Mouse (Mus musculus): ENCODE measurements at regions not wholly inside any gene's neighbourhood (a gene's known extent, or its start where the extent isn't known, plus 50 kb on each side); places are given as distances from the start of the nearest gene placed in this dataset.

GRCm38 (mm10) chr12:106504285-106504684 is 494.3 kb downstream of the Vrk1 start:
- 58% methylated on average over 8 of the region's 8 CpGs for WGBS
- ATAC-seq = peak; percentile 48; the same call in 1 of the 2 replicates
- H3K27ac ChIP-seq (ENCODE audit: low read depth, low read length) = no peak overlapping the region

GRCm38 (mm10) chr12:106514057-106514456 is 504.0 kb downstream of the Vrk1 start:
- H3K27me3 ChIP-seq (ENCODE audit: insufficient read depth, low read length) = no peaks in the 10 kb centered on the region
- ATAC-seq = no peak
- no peak for DNase-seq
- no peak overlapping the region for H3K4me3 ChIP-seq (ENCODE audit: low read depth, low read length)
- no peak overlapping the region for H3K27ac ChIP-seq (ENCODE audit: low read depth, low read length)
- H3K9ac ChIP-seq = no peak overlapping the region
- H3K4me2 ChIP-seq (ENCODE audit: low read depth) = no peak overlapping the region
- no peaks in the 10 kb centered on the region for H3K9me3 ChIP-seq (ENCODE audit: low read length)
- H3K36me3 ChIP-seq (ENCODE audit: insufficient read depth) = no peaks in the 10 kb centered on the region
- no peaks in the 10 kb centered on the region for H3K4me1 ChIP-seq (ENCODE audit: insufficient read depth)
- no peak for TF ChIP-seq CTCF (IDR thresholded peaks at IDR 0.05; ENCODE audit: low read depth)
- WGBS = 81% methylated on average over 11 of the region's 11 CpGs

More at GRCm38 (mm10) chr12:106504285-106504684, 494.3 kb downstream of the Vrk1 start:
- Histone ChIP-seq H3K9ac (no peak overlapping the region), H3K9me3 (ENCODE audit: low read length) (no peaks in the 10 kb centered on the region), H3K27me3 (ENCODE audit: insufficient read depth, low read length) (no peaks in the 10 kb centered on the region), H3K4me3 (ENCODE audit: low read depth, low read length) (no peak overlapping the region), H3K36me3 (ENCODE audit: insufficient read depth) (no peaks in the 10 kb centered on the region), H3K4me2 (ENCODE audit: low read depth) (no peak overlapping the region), H3K4me1 (ENCODE audit: insufficient read depth) (no peaks in the 10 kb centered on the region)
- DNase-seq = peak; percentile 39
- TF ChIP-seq CTCF (IDR thresholded peaks at IDR 0.05; ENCODE audit: low read depth) = no peak

GRCm38 (mm10) chr12:106515257-106515788 is 505.3 kb downstream of the Vrk1 start:
- peak; percentile 34; the same call in 1 of the 2 replicates for ATAC-seq
- peak; percentile 52 for DNase-seq
- H3K27ac ChIP-seq (ENCODE audit: low read depth, low read length) = no peak overlapping the region
- H3K9me3 ChIP-seq (ENCODE audit: low read length) = no peaks in the 10 kb centered on the region
- TF ChIP-seq CTCF (IDR thresholded peaks at IDR 0.05; ENCODE audit: low read depth) = no peak
- H3K27me3 ChIP-seq (ENCODE audit: insufficient read depth, low read length) = no peaks in the 10 kb centered on the region
- no peak overlapping the region for H3K4me2 ChIP-seq (ENCODE audit: low read depth)
- no peak overlapping the region for H3K9ac ChIP-seq
- no peaks in the 10 kb centered on the region for H3K4me1 ChIP-seq (ENCODE audit: insufficient read depth)
- H3K4me3 ChIP-seq (ENCODE audit: low read depth, low read length) = no peak overlapping the region
- no peaks in the 10 kb centered on the region for H3K36me3 ChIP-seq (ENCODE audit: insufficient read depth)
- WGBS = 31% methylated on average over 17 of the region's 17 CpGs

GRCm38 (mm10) chr12:106519141-106519540 is 509.1 kb downstream of the Vrk1 start:
- no peaks in the 10 kb centered on the region for H3K4me1 ChIP-seq (ENCODE audit: insufficient read depth)
- WGBS = 87% methylated on average over 5 of the region's 5 CpGs

GRCm38 (mm10) chr12:106524411-106524810 is 514.4 kb downstream of the Vrk1 start:
- 72% methylated on average over 4 of the region's 4 CpGs for WGBS
- Histone ChIP-seq H3K9me3 (ENCODE audit: low read length) (no peaks in the 10 kb centered on the region), H3K4me3 (ENCODE audit: low read depth, low read length) (no peak overlapping the region), H3K4me2 (ENCODE audit: low read depth) (no peak overlapping the region), H3K4me1 (ENCODE audit: insufficient read depth) (no peaks in the 10 kb centered on the region), H3K9ac (no peak overlapping the region), H3K27me3 (ENCODE audit: insufficient read depth, low read length) (no peaks in the 10 kb centered on the region), H3K36me3 (ENCODE audit: insufficient read depth) (no peaks in the 10 kb centered on the region), H3K27ac (ENCODE audit: low read depth, low read length) (no peak overlapping the region)
- TF ChIP-seq CTCF (IDR thresholded peaks at IDR 0.05; ENCODE audit: low read depth) = no peak
- ATAC-seq = no peak
- DNase-seq = no peak

More at GRCm38 (mm10) chr12:106519141-106519540, 509.1 kb downstream of the Vrk1 start:
- DNase-seq (no peak), ATAC-seq (no peak)
- Histone ChIP-seq H3K27ac (ENCODE audit: low read depth, low read length) (no peak overlapping the region), H3K4me3 (ENCODE audit: low read depth, low read length) (no peak overlapping the region), H3K27me3 (ENCODE audit: insufficient read depth, low read length) (no peaks in the 10 kb centered on the region), H3K9me3 (ENCODE audit: low read length) (no peaks in the 10 kb centered on the region), H3K4me2 (ENCODE audit: low read depth) (no peak overlapping the region), H3K9ac (no peak overlapping the region), H3K36me3 (ENCODE audit: insufficient read depth) (no peaks in the 10 kb centered on the region)
- TF ChIP-seq CTCF (IDR thresholded peaks at IDR 0.05; ENCODE audit: low read depth) = no peak

GRCm38 (mm10) chr12:106527116-106527515 is 517.1 kb downstream of the Vrk1 start:
- no peaks in the 10 kb centered on the region for H3K27me3 ChIP-seq (ENCODE audit: insufficient read depth, low read length)
- no peak overlapping the region for H3K9ac ChIP-seq
- H3K9me3 ChIP-seq (ENCODE audit: low read length) = no peaks in the 10 kb centered on the region
- 53% methylated on average over 8 of the region's 8 CpGs for WGBS
- H3K36me3 ChIP-seq (ENCODE audit: insufficient read depth) = no peaks in the 10 kb centered on the region
- H3K27ac ChIP-seq (ENCODE audit: low read depth, low read length) = peak overlapping the region; percentile 57; the same call in 1 of the 2 replicates
- no peak for TF ChIP-seq CTCF (IDR thresholded peaks at IDR 0.05; ENCODE audit: low read depth)
- no peak for DNase-seq
- H3K4me1 ChIP-seq (ENCODE audit: insufficient read depth) = no peaks in the 10 kb centered on the region
- no peak overlapping the region for H3K4me3 ChIP-seq (ENCODE audit: low read depth, low read length)
- ATAC-seq = no peak
- no peak overlapping the region for H3K4me2 ChIP-seq (ENCODE audit: low read depth)

DNA sequence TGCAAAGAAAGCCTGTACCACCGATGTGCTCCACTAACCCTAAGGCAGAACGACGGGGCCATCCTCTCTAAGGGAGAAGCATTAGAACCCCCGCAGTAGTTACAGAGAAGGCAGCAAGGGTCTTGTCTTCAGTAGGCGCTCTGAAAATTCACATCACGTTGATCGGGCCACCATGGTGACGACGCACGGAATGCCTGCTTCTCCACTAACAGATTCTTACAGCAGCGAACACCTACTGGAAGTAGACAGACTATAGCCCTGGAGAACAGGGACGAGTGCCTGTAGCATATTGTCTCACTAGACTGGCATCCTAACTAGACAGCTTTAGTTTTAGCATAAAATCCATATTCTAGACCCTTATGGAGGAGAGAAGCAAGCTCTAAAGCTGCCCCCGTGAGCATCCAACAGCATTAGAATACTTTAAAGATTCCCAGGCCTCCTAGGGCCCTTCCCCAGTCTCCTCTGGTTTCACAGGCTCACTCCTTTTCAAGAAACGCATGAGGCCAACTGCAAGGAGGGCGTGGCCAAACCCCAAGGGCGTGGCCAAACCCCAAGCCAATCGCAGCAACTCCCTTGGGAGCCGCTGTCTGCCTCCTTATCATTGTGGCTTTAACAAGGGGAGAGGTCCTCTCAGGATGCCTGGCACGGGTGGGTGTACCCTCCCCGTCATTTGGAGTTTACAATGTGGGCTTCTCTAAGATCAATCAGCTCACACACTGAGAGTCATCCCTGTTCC is 517.8 kb downstream of the Vrk1 start:
- no peak for TF ChIP-seq CTCF (IDR thresholded peaks at IDR 0.05; ENCODE audit: low read depth)
- Histone ChIP-seq H3K4me3 (ENCODE audit: low read depth, low read length) (no peak overlapping the region), H3K27ac (ENCODE audit: low read depth, low read length) (peak overlapping the region; percentile 57; the same call in 1 of the 2 replicates), H3K9ac (no peak overlapping the region), H3K9me3 (ENCODE audit: low read length) (no peaks in the 10 kb centered on the region), H3K27me3 (ENCODE audit: insufficient read depth, low read length) (no peaks in the 10 kb centered on the region), H3K4me1 (ENCODE audit: insufficient read depth) (no peaks in the 10 kb centered on the region), H3K4me2 (ENCODE audit: low read depth) (peak overlapping the region; percentile 3; the same call in 1 of the 2 replicates), H3K36me3 (ENCODE audit: insufficient read depth) (no peaks in the 10 kb centered on the region)
- 6% methylated on average over 20 of the region's 20 CpGs for WGBS
- ATAC-seq (peak; percentile 44), DNase-seq (peak; percentile 64)
